Mouse (Mus musculus): Measurements from ENCODE around the gene Ddx39.
A peak's percentile ranks its signal among the peaks of the same experiment; 100 is the strongest.

Gene Ddx39

GRCm38 (mm10) chr8:83698661-83699453 lies 16.1 kb upstream of the Ddx39 start, which contains the start of gene Pkn1:
Pkn1 (minus strand) TSS chr8:83699179.
- peak; percentile 77 for ATAC-seq (ENCODE audit: insufficient number of reproducible peaks, low FRiP score, low TSS enrichment)

- no peak for ATAC-seq (ENCODE audit: insufficient number of reproducible peaks, low FRiP score, low TSS enrichment)
Observed at GRCm38 (mm10) chr8:83699566-83699965, 15.4 kb upstream of the Ddx39 start.

GRCm38 (mm10) chr8:83700423-83701085 lies 14.4 kb upstream of the Ddx39 start:
- no peak for ATAC-seq (ENCODE audit: insufficient number of reproducible peaks, low FRiP score, low TSS enrichment)

- no peak for ATAC-seq (ENCODE audit: insufficient number of reproducible peaks, low FRiP score, low TSS enrichment)
Observed at GRCm38 (mm10) chr8:83703426-83703825, 11.6 kb upstream of the Ddx39 start.

GRCm38 (mm10) chr8:83706411-83706810 lies 8.6 kb upstream of the Ddx39 start:
- ATAC-seq (ENCODE audit: insufficient number of reproducible peaks, low FRiP score, low TSS enrichment) = no peak

- ATAC-seq (ENCODE audit: insufficient number of reproducible peaks, low FRiP score, low TSS enrichment) = no peak
Observed at GRCm38 (mm10) chr8:83707554-83707953, 7.4 kb upstream of the Ddx39 start.

GRCm38 (mm10) chr8:83714676-83715030 lies 324 bp upstream of the Ddx39 start:
- no peak; the same call in 1 of the 2 replicates for ATAC-seq (ENCODE audit: insufficient number of reproducible peaks, low FRiP score, low TSS enrichment)

- ATAC-seq (ENCODE audit: insufficient number of reproducible peaks, low FRiP score, low TSS enrichment) = no peak
Observed at GRCm38 (mm10) chr8:83715771-83716170, 794 bp downstream of the Ddx39 start.

- no peak for ATAC-seq (ENCODE audit: insufficient number of reproducible peaks, low FRiP score, low TSS enrichment)
Observed at GRCm38 (mm10) chr8:83716563-83716962, 1.6 kb downstream of the Ddx39 start.

GRCm38 (mm10) chr8:83719048-83719447 lies 4.1 kb downstream of the Ddx39 start:
- no peak for ATAC-seq (ENCODE audit: insufficient number of reproducible peaks, low FRiP score, low TSS enrichment)

GRCm38 (mm10) chr8:83719693-83720092 lies 4.7 kb downstream of the Ddx39 start:
- no peak for ATAC-seq (ENCODE audit: insufficient number of reproducible peaks, low FRiP score, low TSS enrichment)

- ATAC-seq (ENCODE audit: insufficient number of reproducible peaks, low FRiP score, low TSS enrichment) = no peak
Observed at GRCm38 (mm10) chr8:83721405-83722025, 6.5 kb downstream of the Ddx39 start.

GRCm38 (mm10) chr8:83722631-83723030 lies 7.7 kb downstream of the Ddx39 start:
- no peak for ATAC-seq (ENCODE audit: insufficient number of reproducible peaks, low FRiP score, low TSS enrichment)

GRCm38 (mm10) chr8:83723447-83724083 lies 8.6 kb downstream of the Ddx39 start:
- ATAC-seq (ENCODE audit: insufficient number of reproducible peaks, low FRiP score, low TSS enrichment) = no peak

GRCm38 (mm10) chr8:83724697-83725482 lies 9.9 kb downstream of the Ddx39 start:
- ATAC-seq (ENCODE audit: insufficient number of reproducible peaks, low FRiP score, low TSS enrichment) = peak; percentile 72

- no peak for ATAC-seq (ENCODE audit: insufficient number of reproducible peaks, low FRiP score, low TSS enrichment)
Observed at GRCm38 (mm10) chr8:83725521-83726102, 10.6 kb downstream of the Ddx39 start.

- no peak for ATAC-seq (ENCODE audit: insufficient number of reproducible peaks, low FRiP score, low TSS enrichment)
Observed at GRCm38 (mm10) chr8:83729009-83729807, 14.2 kb downstream of the Ddx39 start.

GRCm38 (mm10) chr8:83731906-83732305 lies 16.9 kb downstream of the Ddx39 start:
- no peak for ATAC-seq (ENCODE audit: insufficient number of reproducible peaks, low FRiP score, low TSS enrichment)

- ATAC-seq (ENCODE audit: insufficient number of reproducible peaks, low FRiP score, low TSS enrichment) = no peak
Observed at GRCm38 (mm10) chr8:83732919-83733318, 17.9 kb downstream of the Ddx39 start.
